Mouse (Mus musculus) mouse trophoblast stem cell (cell line): Measurements from ENCODE around the gene Trafd1.
"Not testable (repeated sequence)": the region's sequence is repeated elsewhere in the genome, so short reads cannot be mapped to it uniquely, and the experiment has no call there.

ENCODE experiments used
- in situ Hi-C, 2 experiments: fragments of 300-500 bp; cut with MseI, MboI; formaldehyde crosslinking; loops; 2 replicates in 1 of 2; 3 replicates in 1 of 2; pipeline ENCODE4 v1.15.1; 2025

Trafd1 gene

GRCm38 (mm10) chr5:121331731-121332130 lies 53.7 kb downstream of the Trafd1 start:
- in situ Hi-C loops, result no loop called here

- in situ Hi-C loops, result not testable (repeated sequence)
These were observed 55.1 kb downstream of the Trafd1 start for GRCm38 (mm10) chr5:121330154-121330816.

GRCm38 (mm10) chr5:121329333-121330058 lies 55.9 kb downstream of the Trafd1 start:
- in situ Hi-C loops, result no loop called here

GRCm38 (mm10) chr5:121326079-121326805 lies 59.2 kb downstream of the Trafd1 start:
- in situ Hi-C loops, result no loop called here
